Mouse (Mus musculus): ENCODE results near the gene Pinlyp. TPM values are rescaled to one million over a fixed set of nuclear protein-coding genes. Genes with fewer than 3 reads are reported as not detected.

The Pinlyp gene
- polyA plus RNA-seq, 1 experiment from 2014 or later, result not detected

DNA sequence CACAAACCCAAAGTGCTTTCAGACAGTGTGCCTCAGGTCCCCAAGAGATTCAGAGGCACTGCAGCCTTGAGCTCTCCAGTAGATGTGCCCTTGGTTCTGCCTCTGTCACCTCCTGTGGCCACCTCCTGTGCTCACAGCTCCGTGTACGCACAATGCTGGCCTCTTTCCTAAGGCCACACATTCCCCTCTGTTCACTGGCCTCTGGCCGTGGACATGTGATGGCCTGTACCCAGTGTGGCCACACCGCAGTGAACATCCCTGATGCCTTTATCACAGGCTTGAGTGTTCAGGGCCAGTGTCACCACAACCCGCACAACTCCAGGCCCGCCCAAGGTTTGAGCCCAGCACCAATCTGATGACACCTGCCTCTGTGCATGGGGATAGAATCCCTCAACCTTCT, 39.0 kb upstream of the Pinlyp start:
- no peak for ATAC-seq
- Histone ChIP-seq H3K9me3 (replicated peaks) (no peaks in the 10 kb centered on the region), H3K4me3 (no peak overlapping the region), H3K9ac (no peak overlapping the region), H3K4me2 (no peak overlapping the region), H3K36me3 (ENCODE audit: poor library complexity, severe bottlenecking) (no peaks in the 10 kb centered on the region), H3K4me1 (peaks cover 11% of the 10 kb centered on the region; the same call in 1 of the 2 replicates), H3K27ac (no peak overlapping the region), H3K27me3 (peaks cover 28% of the 10 kb centered on the region)
- WGBS, result 82% methylated on average over 6 of the region's 6 CpGs

DNA sequence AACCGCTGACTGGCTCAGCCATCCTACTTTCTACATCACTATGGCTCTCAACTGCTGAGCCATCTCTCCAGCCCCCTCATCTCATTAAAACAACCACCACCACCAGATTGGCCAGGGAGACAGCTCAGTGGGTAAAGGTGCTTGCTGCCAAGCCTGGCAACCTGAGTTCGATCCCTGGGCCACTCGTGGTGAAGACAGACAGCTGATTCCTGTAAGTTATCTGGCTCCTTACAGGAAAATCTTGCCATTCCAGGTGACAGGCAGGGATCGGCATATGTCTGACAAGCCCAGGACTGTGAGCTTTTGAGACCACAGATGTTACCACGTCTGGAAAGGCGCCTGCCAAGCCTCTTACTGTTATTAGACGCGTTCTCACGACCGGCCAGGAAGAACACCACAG, 31.9 kb upstream of the Pinlyp start:
- WGBS, result 93% methylated on average over 10 of the region's 10 CpGs
- Histone ChIP-seq H3K4me1 (no peaks in the 10 kb centered on the region), H3K36me3 (ENCODE audit: poor library complexity, severe bottlenecking) (peaks cover 13% of the 10 kb centered on the region), H3K4me3 (no peak overlapping the region), H3K27ac (no peak overlapping the region), H3K27me3 (no peaks in the 10 kb centered on the region), H3K4me2 (no peak overlapping the region), H3K9me3 (replicated peaks) (no peaks in the 10 kb centered on the region), H3K9ac (no peak overlapping the region)
- no peak for ATAC-seq

DNA sequence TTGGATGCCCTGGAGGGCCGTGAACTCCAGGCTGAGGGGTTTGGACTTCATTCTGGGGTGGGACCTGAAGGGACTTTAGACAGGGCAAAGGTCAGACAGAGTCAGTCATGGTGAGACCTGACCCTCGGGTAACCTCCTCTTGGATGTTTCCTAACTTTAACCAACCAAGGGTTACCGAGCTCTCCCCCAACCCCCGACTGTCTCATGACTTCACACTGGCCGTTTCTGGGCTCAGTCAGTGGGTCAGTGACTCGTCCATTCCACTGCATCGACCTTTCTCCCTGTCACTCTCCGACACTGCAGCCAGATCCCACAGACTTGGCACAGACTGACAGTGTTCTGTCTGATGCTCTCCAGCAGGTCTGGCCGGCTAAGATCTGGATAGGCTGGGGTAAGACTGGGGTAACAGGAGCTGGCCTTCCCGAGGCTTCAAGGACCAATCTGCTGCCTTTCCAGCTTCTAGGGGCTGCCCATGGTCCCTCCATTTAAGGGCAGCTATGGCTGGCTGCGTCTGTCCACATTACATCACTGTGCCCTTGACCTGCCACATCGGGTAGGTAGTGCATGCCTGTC, 28.4 kb upstream of the Pinlyp start:
- H3K9me3 ChIP-seq (replicated peaks), result no peaks in the 10 kb centered on the region
- H3K9ac ChIP-seq, result no peak overlapping the region
- no peaks in the 10 kb centered on the region for H3K4me1 ChIP-seq
- ATAC-seq, result no peak
- WGBS, result 72% methylated on average over 12 of the region's 12 CpGs
- no peak overlapping the region for H3K4me3 ChIP-seq
- H3K4me2 ChIP-seq, result no peak overlapping the region
- peaks cover 43% of the 10 kb centered on the region for H3K36me3 ChIP-seq (ENCODE audit: poor library complexity, severe bottlenecking)
- no peaks in the 10 kb centered on the region for H3K27me3 ChIP-seq
- H3K27ac ChIP-seq, result no peak overlapping the region

DNA sequence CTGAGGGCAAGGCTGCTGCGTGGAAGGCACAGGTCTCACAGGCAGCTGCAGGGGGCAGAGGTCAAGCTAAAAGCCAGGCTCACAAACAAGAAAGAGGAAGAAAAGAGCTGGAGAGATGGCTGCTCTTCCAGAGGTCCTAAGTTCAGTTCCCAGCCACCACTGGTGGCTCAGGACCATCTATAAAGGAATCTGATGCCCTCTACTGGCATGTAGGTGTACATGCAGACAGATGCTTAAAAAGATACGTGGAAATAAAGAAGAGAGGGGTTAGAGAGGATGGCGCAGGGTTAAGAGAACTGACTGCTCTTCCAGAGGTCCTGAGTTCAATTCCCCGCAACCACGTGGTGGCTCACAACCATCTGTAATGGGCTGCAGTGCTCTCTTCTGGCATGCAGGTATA, 26.5 kb upstream of the Pinlyp start:
- WGBS, result 54% methylated on average over 5 of the region's 5 CpGs
- no peaks in the 10 kb centered on the region for H3K27me3 ChIP-seq
- H3K36me3 ChIP-seq (ENCODE audit: poor library complexity, severe bottlenecking), result peaks cover 60% of the 10 kb centered on the region
- H3K27ac ChIP-seq, result no peak overlapping the region
- H3K4me1 ChIP-seq, result no peaks in the 10 kb centered on the region
- no peak overlapping the region for H3K9ac ChIP-seq
- no peaks in the 10 kb centered on the region for H3K9me3 ChIP-seq (replicated peaks)
- no peak overlapping the region for H3K4me3 ChIP-seq
- no peak overlapping the region for H3K4me2 ChIP-seq
- no peak for ATAC-seq

DNA sequence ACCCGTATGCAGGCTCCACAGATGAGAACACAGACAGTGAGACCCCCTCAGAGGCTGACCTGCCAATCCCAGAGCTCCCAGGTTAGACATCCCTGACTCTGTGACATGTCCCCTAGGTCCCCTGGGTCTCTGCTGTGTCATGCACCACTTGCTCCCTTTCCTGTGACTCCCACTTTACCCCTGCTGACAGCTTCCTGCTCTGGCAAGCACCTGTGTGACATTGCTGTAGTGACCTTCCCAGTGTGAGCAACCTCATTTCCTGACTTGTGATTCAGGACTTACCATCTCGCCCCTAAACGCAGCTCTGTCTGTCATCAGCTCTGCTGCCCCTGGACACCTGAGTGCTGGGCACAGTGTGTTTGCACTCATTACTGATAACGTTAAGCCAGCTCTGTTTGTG, 25.2 kb upstream of the Pinlyp start:
- Histone ChIP-seq H3K36me3 (ENCODE audit: poor library complexity, severe bottlenecking) (peaks cover 74% of the 10 kb centered on the region), H3K27ac (no peak overlapping the region), H3K27me3 (no peaks in the 10 kb centered on the region), H3K9me3 (replicated peaks) (no peaks in the 10 kb centered on the region), H3K4me3 (no peak overlapping the region), H3K9ac (no peak overlapping the region), H3K4me2 (no peak overlapping the region), H3K4me1 (no peaks in the 10 kb centered on the region)
- no peak for ATAC-seq
- WGBS, result 83% methylated on average over 4 of the region's 4 CpGs

- Histone ChIP-seq H3K27ac (no peak overlapping the region), H3K4me3 (no peak overlapping the region), H3K36me3 (ENCODE audit: poor library complexity, severe bottlenecking) (peaks cover 78% of the 10 kb centered on the region), H3K4me2 (no peak overlapping the region), H3K27me3 (no peaks in the 10 kb centered on the region), H3K4me1 (no peaks in the 10 kb centered on the region), H3K9ac (no peak overlapping the region), H3K9me3 (replicated peaks) (no peaks in the 10 kb centered on the region)
- no peak for ATAC-seq
- WGBS, result 84% methylated on average over 4 of the region's 4 CpGs
These were observed 22.6 kb upstream of the Pinlyp start for GRCm38 (mm10) chr7:24568512-24568911.

GRCm38 (mm10) chr7:24566206-24566605, 20.3 kb upstream of the Pinlyp start:
- H3K4me3 ChIP-seq, result no peak overlapping the region
- H3K27ac ChIP-seq, result no peak overlapping the region
- no peak for ATAC-seq
- peaks cover 80% of the 10 kb centered on the region for H3K36me3 ChIP-seq (ENCODE audit: poor library complexity, severe bottlenecking)
- no peak overlapping the region for H3K4me2 ChIP-seq
- no peaks in the 10 kb centered on the region for H3K4me1 ChIP-seq
- H3K9ac ChIP-seq, result no peak overlapping the region
- WGBS, result 95% methylated on average over 9 of the region's 9 CpGs
- no peaks in the 10 kb centered on the region for H3K9me3 ChIP-seq (replicated peaks)
- H3K27me3 ChIP-seq, result no peaks in the 10 kb centered on the region

- 95% methylated on average over 11 of the region's 11 CpGs for WGBS
- ATAC-seq, result no peak
These were observed 19.7 kb upstream of the Pinlyp start for GRCm38 (mm10) chr7:24565627-24566026.

GRCm38 (mm10) chr7:24564607-24565265, 18.8 kb upstream of the Pinlyp start:
- ATAC-seq, result peak; percentile 45; the same call in 1 of the 2 replicates
- Histone ChIP-seq H3K27me3 (no peaks in the 10 kb centered on the region), H3K4me3 (no peak overlapping the region), H3K36me3 (ENCODE audit: poor library complexity, severe bottlenecking) (peaks cover 81% of the 10 kb centered on the region), H3K4me2 (no peak overlapping the region), H3K9me3 (replicated peaks) (no peaks in the 10 kb centered on the region), H3K9ac (no peak overlapping the region), H3K4me1 (no peaks in the 10 kb centered on the region), H3K27ac (no peak overlapping the region)
- WGBS, result 62% methylated on average over 6 of the region's 6 CpGs

More at GRCm38 (mm10) chr7:24565627-24566026, 19.7 kb upstream of the Pinlyp start:
- H3K27ac ChIP-seq, result no peak overlapping the region
- no peak overlapping the region for H3K4me2 ChIP-seq
- no peak overlapping the region for H3K4me3 ChIP-seq
- H3K9ac ChIP-seq, result no peak overlapping the region
- no peaks in the 10 kb centered on the region for H3K9me3 ChIP-seq (replicated peaks)
- no peaks in the 10 kb centered on the region for H3K4me1 ChIP-seq
- peaks cover 81% of the 10 kb centered on the region for H3K36me3 ChIP-seq (ENCODE audit: poor library complexity, severe bottlenecking)
- H3K27me3 ChIP-seq, result no peaks in the 10 kb centered on the region

DNA sequence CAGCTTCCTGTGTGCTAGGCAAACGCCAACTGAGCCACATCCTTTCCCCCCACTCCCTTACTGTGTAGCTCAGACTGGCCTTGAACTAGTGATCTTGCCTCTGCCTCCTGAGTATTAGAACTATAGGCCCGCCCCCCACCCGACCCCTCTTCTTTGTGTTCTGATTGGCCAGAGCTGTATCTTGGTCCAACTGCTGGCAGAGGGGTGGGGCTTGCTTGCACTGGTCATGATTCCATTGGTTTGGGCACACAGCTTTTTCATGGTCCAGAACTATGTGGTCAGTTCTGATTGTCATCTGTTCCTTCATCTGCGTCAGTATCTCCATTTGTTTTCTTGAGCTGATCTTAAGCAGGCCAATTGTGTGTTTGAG, 17.9 kb upstream of the Pinlyp start:
- peaks cover 79% of the 10 kb centered on the region for H3K36me3 ChIP-seq (ENCODE audit: poor library complexity, severe bottlenecking)

DNA sequence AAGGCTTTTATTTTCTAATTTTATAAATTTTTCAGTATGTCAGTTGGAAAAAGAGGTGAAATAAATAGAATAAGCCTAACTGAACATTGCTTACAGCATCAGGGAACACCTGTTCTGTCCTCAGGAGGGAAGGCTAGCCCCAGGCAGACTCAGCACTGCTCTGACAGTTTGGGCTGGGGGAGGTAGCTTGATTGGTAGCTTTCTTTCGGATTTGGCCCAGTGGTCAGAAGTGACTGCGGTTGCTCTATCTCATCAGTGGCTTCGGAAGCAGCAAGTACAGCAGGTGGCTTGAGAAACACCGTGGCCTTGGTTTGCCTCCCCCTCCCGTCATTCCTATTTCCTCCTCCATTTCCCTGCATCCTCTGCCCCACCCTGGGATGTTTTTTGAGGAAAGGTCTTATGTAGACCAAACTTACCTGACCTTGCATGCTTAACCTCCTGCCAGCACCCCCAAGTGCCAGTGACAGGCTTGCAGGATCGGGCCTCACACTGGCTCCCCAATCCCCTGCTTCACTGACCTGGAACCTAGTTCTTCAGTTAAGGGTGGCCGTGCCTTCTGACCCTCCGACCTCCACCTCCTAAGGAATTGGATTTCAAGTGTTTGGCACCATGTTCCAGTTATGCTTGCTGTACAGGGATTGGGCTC, 17.4 kb upstream of the Pinlyp start:
- Histone ChIP-seq H3K4me2 (no peak overlapping the region), H3K9ac (no peak overlapping the region), H3K36me3 (ENCODE audit: poor library complexity, severe bottlenecking) (peaks cover 75% of the 10 kb centered on the region), H3K9me3 (replicated peaks) (no peaks in the 10 kb centered on the region), H3K4me3 (no peak overlapping the region), H3K27me3 (no peaks in the 10 kb centered on the region), H3K4me1 (no peaks in the 10 kb centered on the region), H3K27ac (no peak overlapping the region)
- ATAC-seq, result no peak
- 93% methylated on average over 8 of the region's 8 CpGs for WGBS

More for the DNA sequence above, 17.9 kb upstream of the Pinlyp start:
- no peak overlapping the region for H3K4me3 ChIP-seq
- no peaks in the 10 kb centered on the region for H3K27me3 ChIP-seq
- H3K9ac ChIP-seq, result no peak overlapping the region
- no peaks in the 10 kb centered on the region for H3K9me3 ChIP-seq (replicated peaks)
- H3K4me2 ChIP-seq, result no peak overlapping the region
- WGBS, result 91% methylated on average over 4 of the region's 4 CpGs
- no peaks in the 10 kb centered on the region for H3K4me1 ChIP-seq
- no peak for ATAC-seq
- no peak overlapping the region for H3K27ac ChIP-seq

DNA sequence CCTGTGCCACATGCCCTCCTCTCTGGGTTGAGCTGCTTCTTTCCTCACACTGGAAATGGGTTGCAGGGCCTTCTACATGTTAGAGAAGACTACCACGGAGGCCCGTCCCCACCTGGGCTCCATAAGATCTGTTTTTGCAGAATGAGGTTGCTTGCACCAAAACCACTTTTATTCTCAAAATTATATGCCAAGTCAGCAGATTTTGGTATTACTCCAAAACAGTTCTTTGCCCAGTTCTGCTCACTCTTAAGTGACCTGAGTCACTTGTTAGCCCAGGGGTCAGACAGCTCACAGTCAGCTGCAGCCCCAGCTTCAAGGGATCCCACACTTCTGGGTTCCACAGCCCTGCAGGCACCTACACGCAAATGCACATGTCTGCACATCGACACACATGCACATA, 15.5 kb upstream of the Pinlyp start:
- WGBS, result 94% methylated on average over 4 of the region's 4 CpGs
- no peaks in the 10 kb centered on the region for H3K4me1 ChIP-seq
- no peaks in the 10 kb centered on the region for H3K9me3 ChIP-seq (replicated peaks)
- H3K4me2 ChIP-seq, result no peak overlapping the region
- H3K36me3 ChIP-seq (ENCODE audit: poor library complexity, severe bottlenecking), result peaks cover 64% of the 10 kb centered on the region
- no peak overlapping the region for H3K4me3 ChIP-seq
- H3K27ac ChIP-seq, result no peak overlapping the region
- ATAC-seq, result no peak
- H3K27me3 ChIP-seq, result no peaks in the 10 kb centered on the region
- no peak overlapping the region for H3K9ac ChIP-seq

All from forebrain, embryonic 13.5 days (tissue).